Mouse (Mus musculus): ENCODE measurements around the gene Trim8.

DNA sequence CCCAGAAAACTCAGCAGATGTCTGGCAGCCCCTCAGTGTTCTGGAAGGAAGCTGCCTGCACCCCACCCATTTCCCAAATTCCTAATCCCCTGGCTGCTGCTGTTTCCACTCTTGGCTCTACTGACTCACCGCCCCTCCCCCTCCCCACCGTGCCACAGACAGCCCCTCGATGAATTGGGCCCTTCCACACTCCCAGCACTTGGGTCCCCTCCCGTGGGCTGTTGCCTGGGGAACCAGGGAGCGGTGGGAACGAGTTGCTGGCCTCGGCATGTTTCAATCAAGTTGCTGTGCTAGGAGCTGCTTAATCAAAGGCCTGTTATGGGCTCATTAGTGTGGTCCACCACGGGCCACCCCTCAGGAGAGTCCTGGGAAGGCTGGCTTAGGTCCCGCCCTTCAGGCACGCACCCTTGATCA, 24.1 kb upstream of the Trim8 start:
- no peak for TF ChIP-seq CTCF (conservative IDR thresholded peaks at IDR 0.05 in 1 of 2, IDR thresholded peaks at IDR 0.05 in 1 of 2; ENCODE audit: low read depth in 2 of 2, low read length in 2 of 2)
- TF ChIP-seq MXI1 (IDR thresholded peaks at IDR 0.05; ENCODE audit: low read depth, low read length) = no peak
- no peak for TF ChIP-seq E2F4 (IDR thresholded peaks at IDR 0.05; ENCODE audit: insufficient replicate concordance, low read depth, low read length)
- TF ChIP-seq ELF1 (IDR thresholded peaks at IDR 0.05; ENCODE audit: low read depth, low read length) = no peak
- no peak for TF ChIP-seq HCFC1 (IDR thresholded peaks at IDR 0.05; ENCODE audit: low read depth, low read length)
- no peak for TF ChIP-seq POLR2A (IDR thresholded peaks at IDR 0.05; ENCODE audit: low read depth, low read length)
- no peak for TF ChIP-seq ETS1 (conservative IDR thresholded peaks at IDR 0.05; ENCODE audit: low read depth, low read length)
- no peak for TF ChIP-seq RCOR1 (conservative IDR thresholded peaks at IDR 0.05; ENCODE audit: low read depth, low read length)
- TF ChIP-seq MAX (IDR thresholded peaks at IDR 0.05; ENCODE audit: low read length) = no peak
